Mouse (Mus musculus): ENCODE measurements around the gene Cpne7. TPM values are rescaled to one million over a fixed set of nuclear protein-coding genes. Genes with fewer than 3 reads are reported as not detected.

Gene Cpne7
- total and polyA plus RNA-seq, 3 experiments: 3.5 to 4.5 TPM; not detected in 1

- peaks cover 26% of the 10 kb centered on the region for H3K79me2 ChIP-seq (ENCODE audit: control insufficient read depth, insufficient read depth, low read length, poor library complexity)
Observed at GRCm38 (mm10) chr8:123103285-123103684, 13.9 kb upstream of the Cpne7 start.

GRCm38 (mm10) chr8:123104046-123104767 lies 13.0 kb upstream of the Cpne7 start:
- TF ChIP-seq POLR2A (IDR thresholded peaks at IDR 0.05; ENCODE audit: control insufficient read depth in 1 of 2, insufficient read depth in 1 of 2, low read depth in 1 of 2, low read length in 2 of 2, poor library complexity in 1 of 2) (peak in 1 of 2 experiments; percentile 18; a peak in 1 of 4 replicates), KAT2A (conservative IDR thresholded peaks at IDR 0.05; ENCODE audit: low read depth, low read length) (no peak), CHD1 (IDR thresholded peaks at IDR 0.05; ENCODE audit: low read depth, low read length) (0 out of 2 replicates have a peak, but pooled peaks have one; percentile 10), MAX (IDR thresholded peaks at IDR 0.05; ENCODE audit: low read length) (no peak), USF2 (IDR thresholded peaks at IDR 0.05; ENCODE audit: borderline replicate concordance in 1 of 2, insufficient read depth in 1 of 2, low read depth in 1 of 2, low read length in 2 of 2) (no peak), GATA1 (IDR thresholded peaks at IDR 0.05; ENCODE audit: low read depth, low read length) (no peak)
- Histone ChIP-seq H3K4me3 (ENCODE audit: control insufficient read depth in 1 of 2, insufficient read depth in 1 of 2, low read depth in 2 of 2, low read length in 2 of 2) (peak overlapping the region; percentile 74 to 81), H3K27me3 (ENCODE audit: control insufficient read depth in 1 of 2, insufficient read depth in 2 of 2, low read length in 2 of 2) (no peaks in the 10 kb centered on the region), H3K9me3 (replicated peaks; ENCODE audit: insufficient read depth, low read length) (no peaks in the 10 kb centered on the region), H3K9ac (ENCODE audit: control insufficient read depth, low read depth, low read length, poor library complexity, severe bottlenecking) (peak overlapping the region; percentile 92), H3K36me3 (ENCODE audit: control insufficient read depth in 1 of 2, insufficient read depth in 2 of 2, low read length in 2 of 2) (peaks cover 13 to 15% of the 10 kb centered on the region in 2 experiments), H3K27ac (ENCODE audit: control insufficient read depth, low read depth, low read length) (peak overlapping the region; percentile 72), H3K79me2 (ENCODE audit: control insufficient read depth, insufficient read depth, low read length, poor library complexity) (peaks cover 26% of the 10 kb centered on the region), H3K4me1 (ENCODE audit: control insufficient read depth in 1 of 2, insufficient read depth in 2 of 2, low read length in 2 of 2) (peaks cover 0 to 8% of the 10 kb centered on the region in 2 experiments; a peak in 1 of 4 replicates)
- peak; percentile 50 for DNase-seq (ENCODE audit: low read depth, low spot score)

More at GRCm38 (mm10) chr8:123103285-123103684, 13.9 kb upstream of the Cpne7 start:
- no peak for TF ChIP-seq CHD2 (IDR thresholded peaks at IDR 0.05; ENCODE audit: low read length)
- TF ChIP-seq CHD1 (IDR thresholded peaks at IDR 0.05; ENCODE audit: low read depth, low read length): peak; percentile 39; the same call in 1 of the 2 replicates
- no peak for TF ChIP-seq GATA1 (IDR thresholded peaks at IDR 0.05; ENCODE audit: low read depth, low read length)
- no peak for TF ChIP-seq UBTF (IDR thresholded peaks at IDR 0.05; ENCODE audit: borderline replicate concordance, insufficient read depth, low read depth, low read length)
- no peak; a peak in 1 of 4 replicates for TF ChIP-seq POLR2A (IDR thresholded peaks at IDR 0.05; ENCODE audit: control insufficient read depth in 1 of 2, insufficient read depth in 1 of 2, low read depth in 1 of 2, low read length in 2 of 2, poor library complexity in 1 of 2)
- TF ChIP-seq NELFE (IDR thresholded peaks at IDR 0.05; ENCODE audit: low read depth, low read length): 0 out of 2 replicates have a peak, but pooled peaks have one; percentile 28
- DNase-seq (ENCODE audit: low read depth, low spot score): no peak
- peak overlapping the region; percentile 74 to 81 for H3K4me3 ChIP-seq (ENCODE audit: control insufficient read depth in 1 of 2, insufficient read depth in 1 of 2, low read depth in 2 of 2, low read length in 2 of 2)
- H3K36me3 ChIP-seq (ENCODE audit: control insufficient read depth in 1 of 2, insufficient read depth in 2 of 2, low read length in 2 of 2): peaks cover 13 to 15% of the 10 kb centered on the region in 2 experiments
- peak overlapping the region; percentile 92 for H3K9ac ChIP-seq (ENCODE audit: control insufficient read depth, low read depth, low read length, poor library complexity, severe bottlenecking)
- H3K27me3 ChIP-seq (ENCODE audit: control insufficient read depth in 1 of 2, insufficient read depth in 2 of 2, low read length in 2 of 2): no peaks in the 10 kb centered on the region
- H3K4me1 ChIP-seq (ENCODE audit: control insufficient read depth in 1 of 2, insufficient read depth in 2 of 2, low read length in 2 of 2): peaks cover 0 to 8% of the 10 kb centered on the region in 2 experiments; a peak in 1 of 4 replicates
- H3K27ac ChIP-seq (ENCODE audit: control insufficient read depth, low read depth, low read length): peak overlapping the region; percentile 72
- no peaks in the 10 kb centered on the region for H3K9me3 ChIP-seq (replicated peaks; ENCODE audit: insufficient read depth, low read length)

GRCm38 (mm10) chr8:123105553-123106326 lies 11.4 kb upstream of the Cpne7 start:
- H3K4me3 ChIP-seq (ENCODE audit: control insufficient read depth in 1 of 2, insufficient read depth in 1 of 2, low read depth in 2 of 2, low read length in 2 of 2): no peak overlapping the region
- no peak overlapping the region for H3K9ac ChIP-seq (ENCODE audit: control insufficient read depth, low read depth, low read length, poor library complexity, severe bottlenecking)
- peaks cover 13 to 15% of the 10 kb centered on the region in 2 experiments for H3K36me3 ChIP-seq (ENCODE audit: control insufficient read depth in 1 of 2, insufficient read depth in 2 of 2, low read length in 2 of 2)
- H3K9me3 ChIP-seq (replicated peaks; ENCODE audit: insufficient read depth, low read length): no peaks in the 10 kb centered on the region
- DNase-seq (ENCODE audit: low read depth, low spot score): peak; percentile 88
- H3K4me1 ChIP-seq (ENCODE audit: control insufficient read depth in 1 of 2, insufficient read depth in 2 of 2, low read length in 2 of 2): peaks cover under 1 to 8% of the 10 kb centered on the region in 2 experiments; a peak in 1 of 4 replicates
- H3K79me2 ChIP-seq (ENCODE audit: control insufficient read depth, insufficient read depth, low read length, poor library complexity): peaks cover 26% of the 10 kb centered on the region
- no peaks in the 10 kb centered on the region for H3K27me3 ChIP-seq (ENCODE audit: control insufficient read depth in 1 of 2, insufficient read depth in 2 of 2, low read length in 2 of 2)
- H3K27ac ChIP-seq (ENCODE audit: control insufficient read depth, low read depth, low read length): peak overlapping the region; percentile 11
- TF ChIP-seq SIN3A (IDR thresholded peaks at IDR 0.05; ENCODE audit: low read length) (peak; percentile 53; the same call in 1 of the 2 replicates), TBP (IDR thresholded peaks at IDR 0.05; ENCODE audit: low read depth, low read length) (0 out of 2 replicates have a peak, but pooled peaks have one; percentile 30), MAFK (IDR thresholded peaks at IDR 0.05; ENCODE audit: borderline replicate concordance, low read depth, low read length) (no peak), MYC (IDR thresholded peaks at IDR 0.05; ENCODE audit: low read depth, low read length) (peak; percentile 25; the same call in 1 of the 2 replicates), POLR2AphosphoS2 (IDR thresholded peaks at IDR 0.05; ENCODE audit: low read length) (peak; percentile 100), HCFC1 (IDR thresholded peaks at IDR 0.05; ENCODE audit: low read depth, low read length) (no peak; the same call in 1 of the 2 replicates), MEF2A (IDR thresholded peaks at IDR 0.05; ENCODE audit: extremely low read depth, insufficient replicate concordance, low read depth, low read length, poor library complexity, severe bottlenecking) (no peak), RCOR1 (IDR thresholded peaks at IDR 0.05; ENCODE audit: low read depth, low read length) (peak; percentile 63; the same call in 1 of the 2 replicates), SMC3 (IDR thresholded peaks at IDR 0.05; ENCODE audit: low read depth, low read length) (peak; percentile 63), RAD21 (IDR thresholded peaks at IDR 0.05; ENCODE audit: low read depth, low read length) (no peak), MYB (IDR thresholded peaks at IDR 0.05; ENCODE audit: low read depth, low read length) (peak; percentile 54), CTCF (IDR thresholded peaks at IDR 0.05 in 2 of 3, conservative IDR thresholded peaks at IDR 0.05 in 1 of 3; ENCODE audit: control insufficient read depth in 1 of 3, insufficient read depth in 1 of 3, low read depth in 2 of 3, low read length in 3 of 3, poor library complexity in 1 of 3, severe bottlenecking in 1 of 3) (peak in 2 of 3 experiments; percentile 47 to 71; a peak in 4 of 6 replicates), GATA1 (IDR thresholded peaks at IDR 0.05; ENCODE audit: low read depth, low read length) (no peak)
